Mouse (Mus musculus) spleen, postnatal 14 days (tissue): ENCODE measurements around the gene Bloc1s5.
"Not testable (repeated sequence)": the region's sequence is repeated elsewhere in the genome, so short reads cannot be mapped to it uniquely, and the experiment has no call there.

ENCODE experiments used
- DNase-seq, 2 experiments: peaks; one replicate each; pipeline ENCODE4 v3.0.0; 2021 to 2022; ENCODE audit warnings: low spot score in 2 of 2

Bloc1s5 gene

DNA sequence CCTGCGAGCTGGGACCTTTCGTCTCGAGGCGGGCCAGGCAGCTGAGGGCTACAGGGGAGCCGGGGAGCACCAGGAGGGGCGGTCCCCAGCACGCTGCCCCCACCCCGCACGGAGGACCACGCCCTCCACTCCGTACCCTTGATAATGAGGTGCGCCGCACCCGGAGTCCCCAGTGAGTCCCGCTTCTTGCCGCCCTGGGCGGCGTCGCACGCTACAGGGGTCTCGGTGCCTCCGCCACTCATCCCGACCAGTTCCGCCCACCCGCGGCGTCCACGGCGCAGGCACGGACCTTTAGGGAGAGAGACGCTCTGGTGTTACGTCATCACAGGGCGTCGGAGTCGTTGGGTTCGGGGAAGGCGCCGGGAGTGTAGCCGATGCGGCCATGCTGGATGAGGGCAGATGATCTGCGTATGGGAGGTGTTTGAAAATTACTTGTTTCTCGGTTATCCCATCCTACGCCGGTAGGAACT lies at the start of gene Bloc1s5:
TSS of gene Bloc1s5 (minus strand) at position 310 of the 470 bp plus-strand sequence.
- peak; percentile 91 to 93 for DNase-seq

DNA sequence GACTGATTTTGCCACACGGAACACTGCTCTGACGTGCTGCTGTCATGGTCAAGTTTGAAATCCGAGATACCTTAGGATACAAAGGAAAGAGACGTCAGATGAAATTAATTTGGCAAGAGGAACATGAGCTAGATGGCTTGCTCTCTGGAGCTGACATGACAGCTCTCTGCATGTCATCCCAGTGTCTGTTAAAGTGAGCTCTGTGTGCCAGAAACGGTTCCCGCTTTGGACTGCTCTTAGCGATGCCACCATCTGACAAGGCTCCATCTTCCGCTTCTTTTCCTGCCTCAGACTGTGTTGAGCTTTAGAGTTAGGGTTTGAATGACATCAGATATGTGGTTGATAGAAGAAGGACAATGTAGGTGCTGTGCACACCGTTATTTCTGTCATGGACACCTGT lies 37.4 kb upstream of the Bloc1s5 start:
- no peak for DNase-seq

DNA sequence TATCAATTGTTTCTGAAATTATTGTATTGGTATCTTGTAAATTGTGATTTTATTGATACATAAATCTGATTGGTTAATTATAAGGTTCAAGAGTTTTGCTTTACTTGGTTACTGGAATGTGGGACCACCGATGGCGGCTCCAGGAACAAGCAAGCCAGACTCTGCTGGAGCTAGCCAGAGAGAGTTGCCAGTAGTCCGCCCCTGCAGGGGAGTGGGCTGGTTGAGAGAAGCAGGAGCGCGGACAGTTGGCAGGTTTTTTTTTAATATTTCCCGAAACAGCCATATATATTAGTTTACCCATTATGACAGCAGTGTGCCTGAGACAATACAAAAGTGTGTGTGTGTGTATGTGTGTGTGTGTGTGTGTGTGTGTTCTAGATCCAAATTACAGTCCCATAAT lies 36.5 kb upstream of the Bloc1s5 start:
- DNase-seq = not testable (repeated sequence)

DNA sequence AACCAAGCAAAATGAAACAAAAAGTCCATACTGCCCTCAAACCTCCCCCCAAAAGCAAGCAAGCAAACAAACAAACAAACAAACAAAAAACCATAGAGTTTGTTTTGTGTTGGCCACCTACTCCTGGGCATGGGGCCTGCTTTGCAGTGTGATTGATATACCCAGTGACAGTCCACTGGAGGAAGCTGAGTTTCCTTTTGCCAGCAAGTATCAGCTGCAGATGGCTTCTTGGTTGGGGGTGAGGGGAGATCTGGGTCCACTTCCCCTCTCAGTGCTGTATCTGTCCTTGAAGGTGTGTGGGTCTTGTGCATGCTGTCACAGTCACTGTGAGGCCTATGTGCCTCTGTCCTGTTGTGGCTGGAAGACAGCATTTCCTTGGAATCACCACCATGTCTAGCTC lies 35.1 kb upstream of the Bloc1s5 start:
- DNase-seq = no peak

DNA sequence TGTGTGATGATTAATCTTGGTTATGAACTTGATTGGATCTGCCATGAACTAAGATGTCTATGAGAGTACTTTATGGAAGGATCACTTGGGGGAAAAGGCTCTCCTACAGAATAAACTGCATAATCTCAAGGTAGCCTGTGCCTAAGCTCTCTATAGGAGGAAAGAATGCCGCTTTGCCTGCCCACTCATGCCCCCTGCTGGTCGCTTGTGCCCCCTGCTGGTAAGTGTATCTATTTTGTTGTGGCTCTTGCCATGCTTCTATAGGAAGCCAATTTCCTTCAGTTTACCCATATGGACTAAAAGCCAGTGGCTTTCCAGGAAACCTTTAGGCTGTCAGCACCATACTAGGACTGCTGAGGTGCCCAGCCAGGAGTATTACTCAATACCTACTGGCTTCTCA lies 33.6 kb upstream of the Bloc1s5 start:
- peak; percentile 59 to 71 for DNase-seq

DNA sequence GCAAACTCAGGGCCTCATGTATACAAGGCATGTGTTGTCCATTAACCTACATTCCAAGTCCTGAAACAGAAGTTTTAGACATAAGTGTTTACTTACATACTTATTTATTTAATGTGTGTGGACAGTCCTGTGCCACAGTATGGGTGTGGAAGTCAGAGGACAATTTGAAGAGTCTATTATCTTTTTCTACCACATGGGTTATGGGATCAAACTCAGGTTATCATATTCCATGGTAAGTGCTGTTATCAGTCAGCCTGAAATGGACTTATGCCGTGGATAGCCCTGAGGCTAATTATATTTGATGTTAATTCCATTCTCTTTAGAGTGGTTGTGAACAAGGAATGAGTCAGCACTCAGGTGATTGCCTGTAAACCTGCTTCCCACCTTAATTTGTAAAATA lies 29.8 kb upstream of the Bloc1s5 start:
- DNase-seq = no peak

DNA sequence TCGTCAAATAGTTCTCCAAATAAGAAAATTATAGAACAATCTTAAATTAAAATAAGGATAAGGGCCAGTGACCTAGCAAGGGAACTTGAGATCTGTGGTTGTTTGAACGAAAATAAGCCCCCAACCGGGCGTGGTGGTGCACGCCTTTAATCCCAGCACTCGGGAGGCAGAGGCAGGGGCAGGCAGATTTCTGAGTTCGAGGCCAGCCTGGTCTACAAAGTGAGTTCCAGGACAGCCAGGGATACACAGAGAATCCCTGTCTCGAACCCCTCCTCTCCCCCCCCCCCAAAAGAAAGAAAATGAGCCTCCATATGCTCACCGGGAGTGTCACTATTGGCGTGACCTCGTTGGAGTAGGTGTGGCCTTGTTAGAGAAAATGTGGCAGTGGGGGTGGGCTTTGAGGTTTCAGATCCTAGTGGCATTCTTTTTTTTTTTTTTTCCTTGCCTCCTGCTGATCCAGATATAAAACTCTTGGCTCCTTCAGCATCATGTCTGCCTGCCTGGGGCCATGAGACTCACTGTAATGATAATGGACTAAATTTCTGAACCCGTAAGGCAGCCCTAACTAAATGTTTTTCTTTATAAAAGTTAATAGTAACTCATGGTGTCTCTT lies 24.7 kb upstream of the Bloc1s5 start:
- no peak for DNase-seq

DNA sequence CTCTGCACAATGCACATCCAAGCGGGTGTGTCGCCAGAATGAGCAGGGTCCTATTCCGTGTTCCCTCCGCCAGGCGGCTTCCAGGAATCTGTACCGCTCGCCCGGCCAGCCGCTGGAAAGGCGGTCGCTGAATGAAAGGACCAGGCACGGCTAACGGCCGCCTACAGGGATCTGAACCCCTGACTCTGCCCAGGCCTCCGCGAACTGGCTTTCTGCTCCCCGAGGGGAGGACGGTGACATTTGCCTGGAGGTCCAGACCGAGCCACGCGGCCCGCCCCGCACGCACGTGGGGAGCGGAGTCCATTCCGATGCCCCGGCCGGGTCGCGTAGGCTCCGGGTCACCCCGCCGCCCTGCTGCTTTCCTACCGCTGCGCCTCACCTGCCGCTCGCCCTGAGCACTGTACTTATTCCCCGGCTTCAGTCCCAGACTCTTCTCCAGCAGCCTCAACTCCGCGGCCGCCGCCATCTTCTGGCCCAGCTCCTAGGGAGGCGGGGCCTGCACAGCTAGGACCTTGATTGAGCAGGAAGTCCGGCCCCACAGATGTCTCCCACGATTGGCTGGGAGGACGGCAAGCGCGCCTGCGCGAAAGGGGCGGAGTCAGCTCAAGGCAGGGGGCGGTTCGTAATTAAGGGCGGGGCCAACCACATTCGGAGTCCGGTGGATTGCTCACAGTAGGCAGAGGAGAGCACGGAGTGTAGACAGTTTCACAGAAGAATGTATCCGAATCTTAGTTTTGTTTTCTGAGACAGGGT lies 23.8 kb upstream of the Bloc1s5 start, which contains the start of gene Eef1e1:
TSS of gene Eef1e1 (minus strand) at position 531 of the 753 bp plus-strand sequence.
- DNase-seq = peak; percentile 97

DNA sequence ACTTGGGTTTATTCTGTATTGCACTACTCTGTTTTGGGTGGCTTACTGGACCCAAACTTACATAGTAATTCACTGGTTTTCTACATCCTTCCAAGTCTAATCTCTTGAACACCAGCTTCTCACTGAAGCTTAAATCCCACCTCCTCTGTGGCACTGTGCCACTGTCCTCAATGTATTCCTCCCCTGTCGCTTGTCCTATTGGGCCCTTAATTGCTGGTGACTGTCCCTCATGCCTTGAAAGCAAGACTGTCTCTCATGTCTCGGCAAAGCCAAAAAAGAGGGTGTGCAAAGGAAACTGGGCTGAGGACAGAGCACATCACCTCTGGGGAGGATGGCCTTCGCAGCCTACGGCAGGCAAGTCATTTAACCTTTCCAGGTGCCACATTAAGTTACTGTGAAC lies 23.0 kb upstream of the Bloc1s5 start:
- no peak for DNase-seq

DNA sequence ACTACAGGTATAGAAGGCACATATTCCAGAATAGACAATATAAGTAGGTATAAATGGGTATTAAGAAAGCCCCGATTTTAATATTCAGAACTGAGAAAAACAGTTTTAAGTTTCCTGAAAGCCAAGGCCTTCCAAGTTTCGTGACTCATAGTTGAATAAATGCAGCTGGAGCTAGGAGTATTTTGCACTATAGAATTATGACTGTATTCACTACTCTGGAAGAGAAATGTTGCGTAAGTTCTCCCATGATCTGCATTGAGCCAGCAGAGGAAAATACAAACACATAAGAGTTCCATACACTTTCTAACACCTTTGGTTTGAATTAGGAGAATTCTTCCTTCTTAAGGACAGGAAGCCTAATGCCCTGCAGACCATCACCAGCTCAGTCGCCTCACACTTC lies 15.4 kb upstream of the Bloc1s5 start:
- DNase-seq = no peak

DNA sequence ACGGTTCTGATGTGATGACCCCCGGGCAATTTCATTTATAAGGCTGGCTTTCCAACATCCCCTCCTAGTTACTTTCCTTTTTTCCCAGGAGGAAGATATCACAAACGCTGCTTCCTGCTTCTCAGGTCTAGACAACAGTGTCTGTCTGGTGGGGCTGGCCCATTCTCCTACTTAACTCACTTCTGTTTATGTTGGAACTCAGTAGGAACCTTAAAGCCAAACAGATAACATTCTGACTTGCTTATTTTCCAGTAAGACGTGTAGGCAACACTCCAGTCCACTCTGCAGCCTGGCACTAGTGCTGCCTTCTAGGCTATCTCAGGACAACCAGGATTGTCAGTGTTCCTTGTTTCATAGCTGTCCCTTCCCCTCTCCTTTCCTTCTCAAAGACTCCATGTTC lies 14.2 kb upstream of the Bloc1s5 start:
- no peak for DNase-seq

DNA sequence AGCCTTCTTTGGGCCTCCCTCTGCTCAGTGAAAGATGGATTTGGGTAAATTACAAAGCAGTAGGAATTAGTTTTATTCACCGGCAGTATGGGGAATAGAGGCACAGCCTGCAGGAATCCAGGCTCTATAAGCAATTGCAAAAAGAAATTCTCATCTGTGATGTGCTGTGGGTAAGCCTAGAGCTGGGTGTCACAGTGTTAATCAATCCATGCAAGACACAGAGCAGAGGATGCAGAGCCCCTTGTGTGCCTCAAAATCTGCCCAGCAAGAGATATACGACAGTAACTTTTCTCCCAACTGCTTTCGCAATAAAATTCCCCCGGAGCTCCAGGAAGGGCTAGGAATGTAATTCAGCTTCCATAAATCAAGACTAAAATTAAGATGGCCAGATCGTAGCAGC lies 6.5 kb upstream of the Bloc1s5 start:
- DNase-seq = no peak

DNA sequence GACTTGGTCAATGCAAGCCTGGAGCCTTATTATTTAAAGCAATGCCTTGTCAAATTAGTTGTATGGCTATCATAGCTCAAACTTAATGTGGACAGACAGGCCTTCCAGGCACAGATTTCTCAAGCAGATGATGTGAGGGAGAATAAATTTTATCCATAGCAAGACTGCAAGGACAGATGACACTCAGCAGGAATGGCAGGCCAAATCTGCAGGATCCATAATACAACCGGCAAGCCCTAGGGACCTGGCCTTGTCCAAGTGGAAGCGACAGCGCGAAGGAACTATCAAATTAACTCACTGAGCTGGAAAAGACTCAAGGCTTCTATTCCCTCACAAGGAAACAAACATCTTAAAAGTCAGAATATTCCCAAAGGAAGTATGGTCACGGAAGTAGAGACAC lies 6.1 kb upstream of the Bloc1s5 start:
- DNase-seq = no peak

DNA sequence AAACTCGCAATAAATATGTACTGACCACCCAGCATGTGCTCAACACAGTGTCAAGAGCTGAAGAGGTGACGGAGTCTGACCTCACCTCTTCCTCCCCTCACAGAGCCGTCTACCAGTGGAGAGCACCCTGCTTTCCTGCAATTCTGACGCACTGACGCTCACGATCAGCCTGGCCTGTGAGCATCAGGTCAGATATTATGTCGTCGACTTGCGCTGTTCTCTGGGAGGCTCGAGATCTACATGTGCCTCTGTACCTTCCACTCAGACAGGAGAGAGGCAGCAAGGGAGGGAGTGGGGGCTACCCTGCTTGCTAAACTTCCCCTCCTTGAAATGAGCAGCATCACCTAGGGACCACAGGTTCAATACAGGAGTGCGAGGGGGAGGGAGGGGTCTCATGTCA lies 3.8 kb upstream of the Bloc1s5 start:
- no peak for DNase-seq

DNA sequence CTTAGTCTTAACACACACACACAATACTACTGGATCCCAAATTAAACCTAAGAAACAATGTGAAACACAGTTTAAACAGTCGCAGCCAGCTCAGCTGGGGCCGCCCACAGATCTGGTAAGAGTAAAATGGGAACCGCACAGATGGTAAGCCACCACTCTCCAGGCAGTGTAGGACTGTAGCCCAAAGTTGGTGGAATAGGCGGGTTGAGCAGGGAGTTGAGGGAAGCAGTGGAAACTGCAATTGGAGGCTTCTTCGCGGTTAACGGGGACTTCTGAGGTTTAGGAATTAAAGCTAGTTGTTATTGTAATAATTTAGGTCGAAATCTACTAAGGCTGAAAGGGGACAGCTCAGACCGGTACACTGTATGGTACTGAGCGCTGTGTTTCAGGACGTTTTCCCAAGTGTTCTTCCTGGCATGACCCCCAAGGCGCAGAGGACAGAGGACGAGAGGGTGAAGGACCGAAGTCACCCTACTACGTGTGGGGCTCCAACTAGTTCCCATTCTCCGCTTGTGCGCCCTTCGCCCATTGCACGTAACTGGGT lies 581 bp downstream of the Bloc1s5 start:
- DNase-seq = no peak

DNA sequence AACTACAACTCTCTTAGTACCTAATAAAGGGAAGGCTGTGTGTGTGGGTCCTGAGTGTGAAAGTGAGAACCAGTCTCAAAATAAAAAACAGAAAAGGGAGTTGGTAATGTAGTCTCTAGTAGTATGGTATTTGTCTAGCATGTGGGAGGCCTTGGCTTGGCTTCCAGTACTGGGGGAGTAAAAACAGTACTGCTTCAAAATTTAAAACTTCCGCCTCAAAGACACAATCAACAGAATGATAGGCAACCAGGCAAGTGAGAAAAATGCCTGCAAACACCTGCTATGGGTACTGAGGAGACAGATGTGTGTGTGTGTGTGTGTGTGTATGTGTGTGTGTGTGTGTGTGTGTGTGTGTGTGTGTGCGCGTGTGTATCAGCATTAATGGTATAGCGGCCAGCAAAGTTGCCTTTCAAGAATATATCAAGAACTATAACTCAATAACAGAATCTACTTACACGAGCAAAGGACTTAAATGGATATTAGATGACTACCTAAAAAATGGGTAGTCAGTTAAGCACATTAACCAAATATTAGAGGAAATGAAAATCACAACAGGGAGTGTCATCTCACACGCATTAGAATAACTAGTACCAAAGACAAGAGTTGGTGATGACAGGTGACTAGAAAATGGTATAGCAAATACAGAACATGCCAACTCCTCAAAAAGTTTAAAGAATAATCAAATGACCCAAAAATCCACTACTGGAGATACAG lies 1.5 kb downstream of the Bloc1s5 start:
- DNase-seq = no peak

DNA sequence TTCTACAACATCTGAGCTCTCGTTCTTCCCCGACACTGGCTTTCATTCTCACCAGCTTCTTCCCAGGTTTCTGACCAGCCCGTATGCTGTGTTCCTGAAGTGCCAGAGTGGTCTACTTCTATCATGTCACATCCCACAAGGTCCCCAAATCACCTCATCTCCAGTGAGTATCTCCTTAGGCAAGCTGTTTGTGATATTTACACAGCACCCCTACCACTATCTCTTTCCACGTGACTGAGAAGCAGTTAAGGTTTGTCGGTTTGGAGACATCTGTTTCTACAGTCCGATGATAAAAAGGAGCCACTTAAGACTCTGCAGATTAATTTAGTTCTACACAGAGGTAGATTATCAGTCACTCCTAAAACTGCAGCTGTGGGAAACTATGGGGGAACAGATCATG lies 2.4 kb downstream of the Bloc1s5 start:
- DNase-seq = no peak

DNA sequence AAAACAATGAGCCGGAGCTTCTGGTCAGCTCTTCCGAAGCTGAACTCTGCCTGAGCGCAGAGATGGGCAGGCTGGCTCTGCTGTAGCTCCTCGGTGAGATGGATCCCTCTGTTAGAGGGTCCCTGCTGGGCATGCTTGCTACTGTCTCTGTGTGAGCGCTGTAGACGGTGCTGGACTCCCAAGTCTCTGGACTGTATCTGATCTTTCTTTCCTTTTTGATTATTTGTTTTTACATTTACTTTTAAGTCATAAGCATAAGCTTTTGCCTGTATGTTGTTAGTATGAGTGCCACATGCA lies 8.7 kb downstream of the Bloc1s5 start:
- DNase-seq = no peak

DNA sequence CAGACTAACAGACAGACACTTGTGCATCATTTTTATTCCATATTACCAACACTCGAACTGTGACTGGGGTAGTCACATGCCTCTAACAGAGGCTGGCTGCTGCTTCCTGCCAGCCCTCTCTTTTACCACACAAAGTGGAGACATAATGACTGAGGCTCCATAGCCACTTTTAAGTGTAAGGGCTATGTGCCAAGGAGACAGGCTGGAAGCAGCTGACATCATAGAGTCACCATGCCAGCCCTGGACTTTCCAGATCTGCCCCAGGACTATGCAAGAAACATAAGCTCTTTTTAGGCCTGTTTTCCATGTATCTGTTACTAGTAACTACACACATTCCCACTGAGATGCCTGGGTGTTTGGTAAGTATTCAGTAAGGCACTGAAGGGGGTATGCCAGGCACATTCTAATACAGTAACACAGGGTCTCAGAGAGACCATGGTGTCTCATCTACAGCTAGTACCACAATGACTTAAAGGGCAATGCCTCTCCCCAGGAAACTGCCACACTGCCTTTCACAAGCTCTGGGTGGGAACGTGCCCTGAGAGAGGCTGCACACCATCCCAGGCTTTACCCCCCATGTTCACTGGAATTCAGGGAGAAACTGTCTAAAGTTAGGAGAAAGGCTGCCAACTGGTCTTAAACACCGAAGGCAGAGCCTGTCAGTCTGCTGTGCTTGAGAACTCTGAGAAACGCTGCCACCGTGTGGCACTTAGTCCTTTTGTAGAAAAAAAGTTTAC lies 9.2 kb downstream of the Bloc1s5 start:
- DNase-seq = no peak

DNA sequence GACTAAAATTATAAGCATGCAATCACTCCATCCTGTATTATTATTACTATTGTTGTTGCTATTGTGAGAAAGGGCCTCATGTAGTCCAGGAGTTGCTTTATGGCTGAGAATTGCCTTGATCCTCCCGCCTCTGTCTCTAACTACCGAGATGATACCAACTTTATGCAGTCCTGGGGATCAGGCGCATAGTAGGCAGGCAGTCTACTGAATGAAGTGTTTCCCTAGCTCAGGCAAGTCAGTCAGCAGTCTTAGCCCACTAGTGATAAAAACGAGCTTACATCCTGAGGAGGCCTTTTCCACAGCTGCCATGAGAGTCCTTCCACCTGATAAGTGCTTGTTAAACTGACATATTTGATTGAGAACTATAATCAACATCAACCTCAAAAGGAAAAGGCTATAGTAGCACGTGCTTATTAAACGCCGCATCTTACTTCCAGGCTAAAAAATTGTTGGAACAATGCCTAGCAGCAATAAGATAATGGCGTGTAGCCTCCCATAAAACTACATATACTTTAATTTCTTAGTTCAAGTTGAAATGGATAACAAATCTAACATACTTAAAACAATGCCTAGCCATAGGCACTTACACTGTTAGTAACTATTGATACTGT lies 10.5 kb downstream of the Bloc1s5 start:
- DNase-seq = no peak

DNA sequence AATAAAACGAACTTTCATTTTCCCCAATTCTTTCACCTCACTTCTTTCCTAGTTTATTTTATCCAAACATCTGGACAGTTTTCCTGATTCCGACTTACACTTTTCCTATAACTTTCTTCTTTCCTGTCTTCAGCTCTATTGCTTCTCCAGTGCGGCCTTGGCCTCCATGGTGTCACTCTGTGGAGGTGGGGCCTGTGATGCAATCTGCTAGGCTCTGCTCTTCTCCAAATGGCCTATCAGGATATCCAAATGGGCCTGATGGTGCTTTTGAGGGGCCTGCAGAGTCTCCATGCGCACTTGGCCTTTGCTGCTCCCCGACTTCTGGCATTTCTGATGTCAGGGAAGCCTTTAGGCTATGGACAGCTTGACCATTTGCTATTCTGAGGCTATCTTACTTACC lies 11.6 kb downstream of the Bloc1s5 start:
- no peak for DNase-seq
